Mouse (Mus musculus) CD4-positive helper T cell, adult 2 months (primary cell): Measurements from ENCODE around the gene Xlr4c.
"Not testable (repeated sequence)": the region's sequence is repeated elsewhere in the genome, so short reads cannot be mapped to it uniquely, and the experiment has no call there.

Experiments
- DNase-seq: peaks from one replicate; pipeline ENCODE4 v3.0.0-alpha.2; 2012; ENCODE audit warnings: low read depth, missing footprints, low spot score

Xlr4c gene

GRCm38 (mm10) chrX:73242821-73243325, at the start of gene Xlr4c:
TSS of gene Xlr4c (minus strand) at chrX:73243130.
- DNase-seq = not testable (repeated sequence)

GRCm38 (mm10) chrX:73265270-73265669, 22.3 kb upstream of the Xlr4c start, which contains the start of gene Xlr3c:
TSS of gene Xlr3c (minus strand) at chrX:73265390.
- DNase-seq = not testable (repeated sequence)

DNA sequence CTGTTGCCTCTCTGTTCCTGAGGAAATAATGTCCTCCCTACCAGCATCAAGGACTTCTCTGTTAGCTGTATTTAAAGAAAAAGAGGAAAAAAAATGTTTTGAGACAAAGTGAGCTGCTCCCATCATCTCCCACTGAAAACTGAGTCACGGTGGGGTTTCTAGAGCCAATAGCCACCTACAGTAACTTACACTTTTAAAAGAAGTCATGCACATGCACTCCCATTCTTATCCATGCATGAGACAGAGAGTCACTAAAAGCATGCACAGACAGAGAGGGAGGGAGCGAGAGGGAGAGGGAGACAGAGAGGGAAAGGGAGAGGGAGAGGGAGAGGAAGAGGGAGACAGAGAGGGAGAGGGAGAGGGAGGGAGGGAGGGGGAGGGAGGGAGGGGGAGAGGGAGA, 19.5 kb upstream of the Xlr4c start:
- DNase-seq = not testable (repeated sequence)

- peak; percentile 11 for DNase-seq
Observed at GRCm38 (mm10) chrX:73229288-73229687, 13.6 kb downstream of the Xlr4c start.

- DNase-seq = peak; percentile 76
Observed at GRCm38 (mm10) chrX:73228606-73229214, 14.2 kb downstream of the Xlr4c start.

DNA sequence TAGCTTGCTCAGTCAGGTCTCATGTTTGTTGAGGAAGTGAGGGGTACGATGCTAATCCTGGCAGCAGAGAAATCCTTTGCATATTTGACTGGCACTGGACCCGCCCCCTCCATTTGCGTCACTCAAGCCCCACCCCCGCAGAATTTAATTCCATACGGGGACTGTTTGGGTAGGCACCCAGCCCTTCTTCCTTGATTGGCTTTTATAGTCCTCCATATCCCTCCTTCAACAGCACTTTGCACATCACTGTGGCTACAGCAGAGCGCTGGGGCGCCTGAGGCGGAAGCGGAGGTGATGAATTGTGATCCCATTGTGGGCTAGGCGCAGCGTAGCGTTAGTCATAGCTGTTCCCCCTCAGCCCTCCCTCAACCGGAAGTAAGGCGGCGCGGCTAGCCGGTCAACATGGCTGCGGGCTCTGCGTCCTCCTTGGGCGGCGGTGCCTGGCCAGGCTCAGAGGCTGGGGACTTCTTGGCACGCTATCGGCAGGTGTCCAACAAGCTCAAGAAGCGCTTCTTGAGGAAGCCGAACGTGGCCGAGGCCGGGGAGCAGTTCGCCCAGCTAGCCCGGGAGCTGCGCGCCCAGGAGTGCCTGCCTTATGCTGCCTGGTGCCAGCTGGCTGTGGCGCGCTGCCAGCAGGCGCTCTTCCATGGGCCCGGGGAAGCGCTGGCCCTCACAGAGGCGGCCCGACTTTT, 14.9 kb downstream of the Xlr4c start, which contains the start of gene F8a:
TSS of gene F8a (plus strand) at position 378 of the 692 bp plus-strand sequence.
- DNase-seq = peak; percentile 93

- DNase-seq = no peak
Observed at GRCm38 (mm10) chrX:73225365-73225764, 17.6 kb downstream of the Xlr4c start.

DNA sequence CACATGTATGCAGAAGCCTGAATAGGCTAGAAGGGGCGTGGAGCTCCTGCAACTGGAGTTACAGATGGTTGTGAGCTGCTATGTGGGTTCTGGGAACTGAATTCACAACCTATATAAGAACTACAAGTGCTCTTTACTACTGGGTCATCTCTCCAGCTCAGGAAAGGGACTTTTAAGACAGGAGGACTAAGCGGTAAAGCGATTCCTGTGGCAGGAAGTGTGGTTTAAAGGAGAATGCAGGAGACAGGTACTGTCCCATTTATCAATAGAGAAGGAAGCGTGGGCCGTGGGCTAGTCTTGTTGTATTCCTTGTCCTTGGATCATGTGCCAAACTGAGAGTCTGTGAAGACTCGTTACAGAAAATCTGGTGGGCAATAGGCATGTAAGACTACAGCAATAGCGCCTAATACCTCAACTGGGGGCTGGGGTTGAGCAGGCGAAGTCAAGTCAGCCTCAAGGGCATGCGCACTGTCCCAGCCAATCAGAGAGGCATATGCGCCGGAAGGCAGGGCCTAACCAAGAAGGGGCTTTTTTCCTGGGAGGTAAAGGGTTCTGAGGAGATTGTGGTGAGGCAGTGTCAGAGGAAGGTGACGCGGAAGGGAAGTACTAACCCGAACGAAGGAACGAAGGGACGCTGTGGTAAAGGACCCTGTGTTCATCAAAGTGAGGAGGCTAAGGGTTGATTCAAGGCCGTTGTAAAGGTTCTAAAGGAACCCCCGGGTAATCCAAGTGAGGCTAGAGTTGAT, 28.9 kb downstream of the Xlr4c start, which contains the start of gene Xlr4b:
TSS of gene Xlr4b (plus strand) at position 515 of the 746 bp plus-strand sequence.
- peak; percentile 38 for DNase-seq

DNA sequence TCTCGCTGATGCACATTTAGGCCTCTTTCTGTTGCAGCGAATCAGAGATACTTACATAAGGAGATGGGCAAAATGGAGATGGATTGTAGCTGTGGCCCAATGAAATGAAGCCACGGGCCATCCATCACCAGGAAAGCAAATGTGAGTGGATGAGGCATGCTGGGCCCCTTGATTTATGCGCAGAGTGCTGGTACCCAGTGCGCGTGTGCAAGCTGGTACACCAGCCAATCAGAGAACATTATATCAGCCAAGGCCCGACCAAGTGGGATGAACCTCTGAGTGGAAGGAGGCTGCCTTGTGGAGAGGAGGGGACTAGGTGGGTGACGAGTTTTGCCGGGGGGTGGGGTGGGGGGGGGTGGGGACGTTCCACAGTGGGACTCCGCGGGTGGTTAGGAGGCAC, 51.0 kb downstream of the Xlr4c start, which contains the start of gene Xlr3b:
TSS of gene Xlr3b (plus strand) at position 274 of the 400 bp plus-strand sequence.
- DNase-seq = peak; percentile 42
